8 mouse cellular contexts compared by ENCODE assay signal in the genomic region with DNA sequence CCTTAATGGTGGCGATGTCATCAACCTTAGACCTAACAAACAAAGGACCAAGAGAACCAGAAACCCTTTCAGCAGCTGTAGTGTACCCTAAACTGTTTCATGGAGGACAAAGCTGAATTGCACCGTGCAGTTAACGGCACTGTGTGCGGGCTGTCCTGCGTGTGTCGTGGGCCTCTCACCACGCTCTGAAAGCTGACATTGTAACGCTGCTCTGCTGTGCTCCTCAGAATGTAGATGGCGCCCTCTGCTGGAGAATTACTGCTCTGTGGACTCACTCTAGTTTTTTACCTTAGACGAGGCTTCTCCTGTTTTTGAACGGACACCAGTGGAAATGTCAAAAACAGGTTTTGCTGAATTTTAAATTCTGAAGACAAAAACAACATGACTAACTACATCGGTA. TPM values are rescaled to one million over a fixed set of nuclear protein-coding genes. Genes with fewer than 3 reads are reported as not detected.
DNase-seq lines count a peak whose midpoint lies in the region; ATAC-seq lines count a peak whose summit lies in the region.

No protein-coding gene starts in this region.

- peak; percentile 33 for DNase-seq in MEL-GATA-1-ER (ENCODE audit: extremely low read depth, low read depth)
- DNase-seq in c-Kit-positive CD71-positive TER-119-positive erythroid progenitor cells, embryonic 14.5 days (ENCODE audit: low spot score): peak; percentile 74
- DNase-seq in forebrain, embryonic 14.5 days (ENCODE audit: low spot score): peak; percentile 93
- DNase-seq in hindbrain, embryonic 14.5 days (ENCODE audit: low spot score): peak; percentile 90
- peak; percentile 63 to 71 for DNase-seq in layer of hippocampus, postnatal 36 days
- peak; percentile 94 for DNase-seq in lung, postnatal 36 days
- DNase-seq in right cerebral cortex, adult 18-20 months: peak; percentile 89
- peak; percentile 84 for DNase-seq in urinary bladder, postnatal 25 days (ENCODE audit: low spot score)

- H3K9me3 ChIP-seq in forebrain, embryonic 14.5 days (replicated peaks; ENCODE audit: control insufficient read depth, low read length): no peaks in the 10 kb centered on the region
- no peaks in the 10 kb centered on the region for H3K9me3 ChIP-seq in hindbrain, embryonic 14.5 days (ENCODE audit: control insufficient read depth, low read length)

- H3K36me3 ChIP-seq in forebrain, embryonic 14.5 days (ENCODE audit: control insufficient read depth, insufficient read depth, low read length): peaks cover 69% of the 10 kb centered on the region
- peaks cover 65% of the 10 kb centered on the region for H3K36me3 ChIP-seq in hindbrain, embryonic 14.5 days (replicated peaks; ENCODE audit: control insufficient read depth, insufficient read depth)

- ATAC-seq in forebrain, embryonic 14.5 days: peak; percentile 85
- peak; percentile 83 for ATAC-seq in hindbrain, embryonic 14.5 days (ENCODE audit: low FRiP score)

- H3K4me3 ChIP-seq in forebrain, embryonic 14.5 days (ENCODE audit: low read depth, low read length): no peak overlapping the region
- no peak overlapping the region for H3K4me3 ChIP-seq in hindbrain, embryonic 14.5 days (replicated peaks; ENCODE audit: low read length)

- H3K4me2 ChIP-seq in forebrain, embryonic 14.5 days (ENCODE audit: low read length): no peak overlapping the region
- no peak overlapping the region for H3K4me2 ChIP-seq in hindbrain, embryonic 14.5 days (replicated peaks)

- no peak overlapping the region for H3K9ac ChIP-seq in forebrain, embryonic 14.5 days (ENCODE audit: low read length)
- no peak overlapping the region for H3K9ac ChIP-seq in hindbrain, embryonic 14.5 days

- no peaks in the 10 kb centered on the region for H3K4me1 ChIP-seq in forebrain, embryonic 14.5 days (ENCODE audit: control insufficient read depth, insufficient read depth, low read length)
- H3K4me1 ChIP-seq in hindbrain, embryonic 14.5 days (replicated peaks; ENCODE audit: control insufficient read depth, insufficient read depth, low read length): no peaks in the 10 kb centered on the region

- no peaks in the 10 kb centered on the region for H3K27me3 ChIP-seq in forebrain, embryonic 14.5 days (replicated peaks; ENCODE audit: control insufficient read depth, insufficient read depth, low read length)
- no peaks in the 10 kb centered on the region for H3K27me3 ChIP-seq in hindbrain, embryonic 14.5 days (ENCODE audit: control insufficient read depth, insufficient read depth, low read length)

- WGBS in forebrain, embryonic 14.5 days: 26% methylated on average over 12 of the region's 12 CpGs
- 27% methylated on average over 12 of the region's 12 CpGs for WGBS in hindbrain, embryonic 14.5 days

- H3K27ac ChIP-seq in forebrain, embryonic 14.5 days (ENCODE audit: low read depth, low read length): no peak overlapping the region
- H3K27ac ChIP-seq in hindbrain, embryonic 14.5 days: no peak overlapping the region

RNA-seq across cellular contexts. Expression of gene Bag2, which starts 18.3 kb away (rescaled TPM):
- polyA plus RNA-seq in forebrain, embryonic 14.5 days (2014; fragmentation: Nextera tagmentation; extraction: Ambion mirVana): 23.9 and 28.5 TPM in 2 replicates
- 22.6 and 25.5 TPM in 2 replicates for polyA plus RNA-seq in hindbrain, embryonic 14.5 days (2014; fragmentation: Nextera tagmentation; extraction: Ambion mirVana)
- 10 to 100 TPM; 10.3 to 11.3 TPM for total RNA-seq in layer of hippocampus, postnatal 36 days (2021)

RNA-seq across cellular contexts. Expression of gene Rab23, which starts 19.6 kb away (rescaled TPM):
- polyA plus RNA-seq in forebrain, embryonic 14.5 days (2014; fragmentation: Nextera tagmentation; extraction: Ambion mirVana): 23.7 and 28.2 TPM in 2 replicates
- 27.9 and 28.8 TPM in 2 replicates for polyA plus RNA-seq in hindbrain, embryonic 14.5 days (2014; fragmentation: Nextera tagmentation; extraction: Ambion mirVana)
- total RNA-seq in layer of hippocampus, postnatal 36 days (2021): 10 to 100 TPM; 26.4 to 32.3 TPM

Comparison
In these comparisons a context has a peak if more than half of its experiments do, and no peak if none do; other contexts are left out.
1. DNase-seq: peak in every context shown above with its lines; median percentile 94 in lung, postnatal 36 days; 93 in forebrain, embryonic 14.5 days; 90 in hindbrain, embryonic 14.5 days; 89 in right cerebral cortex, adult 18-20 months; 84 in urinary bladder, postnatal 25 days; 74 in c-Kit-positive CD71-positive TER-119-positive erythroid progenitor cells, embryonic 14.5 days; 67 in layer of hippocampus, postnatal 36 days; 33 in MEL-GATA-1-ER.